Mouse (Mus musculus) liver, postnatal 0 days (tissue): ENCODE measurements around the gene Bves.

ENCODE experiments used
- CTCF ChIP-seq: sonication (generic); IDR thresholded peaks from 2 replicates; pipeline ENCODE4 v1.5.1; 2016; ENCODE audit warnings: antibody characterized with exemption, low read depth
- EP300 ChIP-seq: IDR thresholded peaks from 2 replicates; pipeline ENCODE4 v1.6.1; 2016; ENCODE audit warnings: antibody characterized with exemption, low read depth, mild to moderate bottlenecking

- TF ChIP-seq CTCF (no peak), EP300 (no peak)
These were observed 47.2 kb upstream of the Bves start for GRCm38 (mm10) chr10:45288351-45288750.
